In the genomic region with DNA sequence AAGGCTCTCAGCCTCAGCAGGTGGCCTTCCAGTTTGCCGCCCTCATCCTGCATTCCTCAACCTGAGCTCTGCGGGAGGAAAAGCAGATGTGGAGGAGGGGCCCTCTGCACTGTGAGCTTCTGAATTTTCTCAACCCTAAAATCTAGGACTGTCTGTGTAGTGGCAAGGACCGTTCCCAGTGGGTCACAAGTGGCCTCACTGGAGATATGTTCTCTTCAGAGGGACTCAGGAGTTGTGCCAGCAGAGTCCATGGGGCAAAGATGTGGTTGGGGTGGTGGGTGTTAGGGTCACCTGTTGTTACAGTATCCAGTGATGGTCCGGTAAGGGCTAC, we compare ENCODE assay signal across 10 mouse cellular contexts. TPM values are rescaled to one million over a fixed set of nuclear protein-coding genes. Genes with fewer than 3 reads are reported as not detected.
DNase-seq lines count a peak whose midpoint lies in the region; ATAC-seq lines count a peak whose summit lies in the region.
"Had no signal": no experiment of that assay in that cellular context is flagged by ENCODE, and none has a peak within 500 bp of the region (broad histone marks: within the 10 kb centered on the region; RNA-seq: fewer than 3 reads in every experiment).

No protein-coding gene starts in this region.

- no peaks in the 10 kb centered on the region for H3K9me3 ChIP-seq in neural tube, embryonic 11.5 days (ENCODE audit: control insufficient read depth, low read length)
- no peaks in the 10 kb centered on the region for H3K9me3 ChIP-seq in forebrain, embryonic 15.5 days
- H3K9me3 ChIP-seq in liver, embryonic 13.5 days (replicated peaks), result no peaks in the 10 kb centered on the region

- peak overlapping the region; percentile 54 for H3K4me2 ChIP-seq in neural tube, embryonic 11.5 days (ENCODE audit: low read depth)
- H3K4me2 ChIP-seq in forebrain, embryonic 15.5 days (replicated peaks), result peak overlapping the region; percentile 70
- H3K4me2 ChIP-seq in liver, embryonic 13.5 days, result peak overlapping the region; percentile 56

- peak overlapping the region; percentile 55 for H3K9ac ChIP-seq in neural tube, embryonic 11.5 days (ENCODE audit: low read length)
- peak overlapping the region; percentile 47 for H3K9ac ChIP-seq in forebrain, embryonic 15.5 days (replicated peaks)
- H3K9ac ChIP-seq in liver, embryonic 13.5 days, result no peak overlapping the region

- 30% methylated on average over 4 of the region's 4 CpGs for WGBS in neural tube, embryonic 11.5 days
- WGBS in forebrain, embryonic 15.5 days, result 34% methylated on average over 4 of the region's 4 CpGs
- 29% methylated on average over 4 of the region's 4 CpGs for WGBS in liver, embryonic 13.5 days (ENCODE audit: insufficient replicate concordance)

- no peak overlapping the region for H3K27ac ChIP-seq in neural tube, embryonic 11.5 days (ENCODE audit: low read depth, low read length)
- no peak overlapping the region; the same call in 1 of the 2 replicates for H3K27ac ChIP-seq in forebrain, embryonic 15.5 days (replicated peaks)
- no peak overlapping the region for H3K27ac ChIP-seq in liver, embryonic 13.5 days

- no peaks in the 10 kb centered on the region for H3K4me1 ChIP-seq in neural tube, embryonic 11.5 days (ENCODE audit: control insufficient read depth, insufficient read depth, low read length)
- peaks cover 11% of the 10 kb centered on the region for H3K4me1 ChIP-seq in forebrain, embryonic 15.5 days
- H3K4me1 ChIP-seq in liver, embryonic 13.5 days (replicated peaks), result 0 out of 2 replicates have a peak, but pooled peaks cover 3% of the 10 kb centered on the region

- no peaks in the 10 kb centered on the region for H3K36me3 ChIP-seq in neural tube, embryonic 11.5 days (ENCODE audit: control insufficient read depth, insufficient read depth, low read length)
- H3K36me3 ChIP-seq in forebrain, embryonic 15.5 days, result no peaks in the 10 kb centered on the region
- no peaks in the 10 kb centered on the region for H3K36me3 ChIP-seq in liver, embryonic 13.5 days

- no peak for DNase-seq in neural tube, embryonic 11.5 days (ENCODE audit: low spot score)
- no peak for DNase-seq in neural tube, embryonic 10.5 days (ENCODE audit: extremely low spot score, low spot score)
- no peak for DNase-seq in liver, embryonic 13.5 days
- DNase-seq in cerebellum, postnatal 4 days (ENCODE audit: low spot score in 2 of 2), result no peak
- no peak for DNase-seq in left cerebral cortex, adult 18-20 months (ENCODE audit: low spot score in 2 of 2)
- DNase-seq in cerebellum, adult 9-10 months, result no peak

- H3K4me3 ChIP-seq in neural tube, embryonic 11.5 days (ENCODE audit: low read depth, low read length), result peak overlapping the region; percentile 29
- H3K4me3 ChIP-seq in forebrain, embryonic 15.5 days, result peak overlapping the region; percentile 43
- peak overlapping the region; percentile 35 for H3K4me3 ChIP-seq in liver, embryonic 13.5 days (replicated peaks)

- ATAC-seq in neural tube, embryonic 11.5 days (ENCODE audit: insufficient read depth, low FRiP score, low TSS enrichment), result no peak
- ATAC-seq in forebrain, embryonic 15.5 days (replicated peaks), result peak; percentile 29; the same call in 1 of the 2 replicates
- no peak for ATAC-seq in liver, embryonic 13.5 days (ENCODE audit: low read depth)

- H3K27me3 ChIP-seq in neural tube, embryonic 11.5 days (ENCODE audit: control insufficient read depth, insufficient read depth, low read length), result no peaks in the 10 kb centered on the region
- no peaks in the 10 kb centered on the region for H3K27me3 ChIP-seq in forebrain, embryonic 15.5 days
- H3K27me3 ChIP-seq in liver, embryonic 13.5 days, result peaks cover 23% of the 10 kb centered on the region

RNA-seq across cellular contexts. Expression of a gene that starts 10.7 kb away (rescaled TPM):
- polyA plus RNA-seq in neural tube, embryonic 11.5 days (2014; fragmentation: Nextera tagmentation; extraction: Ambion mirVana), result 0.20 and 0.58 TPM in 2 replicates
- 0.62 and 0.89 TPM in 2 replicates for polyA plus RNA-seq in forebrain, embryonic 15.5 days (2015; fragmentation: Nextera tagmentation; extraction: Ambion mirVana)
- polyA plus RNA-seq in liver, embryonic 13.5 days (2015; fragmentation: Nextera tagmentation; extraction: Ambion mirVana), result not detected in 2 replicates
- under 1 TPM; 0.28 to 0.37 TPM for total RNA-seq in left cerebral cortex, adult 18-20 months (2021)
- total RNA-seq: adrenal gland, postnatal 36 days; gastrocnemius, postnatal 14 days; monocyte, adult 5-6 weeks had no signal

RNA-seq across cellular contexts. Expression of a gene that starts 24.0 kb away (rescaled TPM):
- 6.0 and 7.7 TPM in 2 replicates for polyA plus RNA-seq in neural tube, embryonic 11.5 days (2014; fragmentation: Nextera tagmentation; extraction: Ambion mirVana)
- 0.18 and 0.27 TPM in 2 replicates for polyA plus RNA-seq in forebrain, embryonic 15.5 days (2015; fragmentation: Nextera tagmentation; extraction: Ambion mirVana)
- 276 and 298 TPM in 2 replicates for polyA plus RNA-seq in liver, embryonic 13.5 days (2015; fragmentation: Nextera tagmentation; extraction: Ambion mirVana)
- total RNA-seq in left cerebral cortex, adult 18-20 months (2021), result under 1 TPM in 1 of 2 experiments, not detected in 1; 0.26 TPM
- total RNA-seq: gastrocnemius, postnatal 14 days; monocyte, adult 5-6 weeks had no signal

RNA-seq across cellular contexts. Expression of a gene that starts 35.6 kb away (rescaled TPM):
- 11.6 and 12.2 TPM in 2 replicates for polyA plus RNA-seq in neural tube, embryonic 11.5 days (2014; fragmentation: Nextera tagmentation; extraction: Ambion mirVana)
- 12.1 and 13.3 TPM in 2 replicates for polyA plus RNA-seq in forebrain, embryonic 15.5 days (2015; fragmentation: Nextera tagmentation; extraction: Ambion mirVana)
- polyA plus RNA-seq in liver, embryonic 13.5 days (2015; fragmentation: Nextera tagmentation; extraction: Ambion mirVana), result 2.1 and 2.5 TPM in 2 replicates
- total RNA-seq in left cerebral cortex, adult 18-20 months (2021), result 1 to 10 TPM; 3.9 to 4.1 TPM

RNA-seq across cellular contexts. Expression of a gene that starts 57.1 kb away (rescaled TPM):
- 5.4 and 6.0 TPM in 2 replicates for polyA plus RNA-seq in neural tube, embryonic 11.5 days (2014; fragmentation: Nextera tagmentation; extraction: Ambion mirVana)
- polyA plus RNA-seq in forebrain, embryonic 15.5 days (2015; fragmentation: Nextera tagmentation; extraction: Ambion mirVana), result 30.3 and 31.8 TPM in 2 replicates
- 2.7 and 3.1 TPM in 2 replicates for polyA plus RNA-seq in liver, embryonic 13.5 days (2015; fragmentation: Nextera tagmentation; extraction: Ambion mirVana)
- 100 to 1,000 TPM; 172 to 177 TPM for total RNA-seq in left cerebral cortex, adult 18-20 months (2021)

RNA-seq across cellular contexts. Expression of a gene that starts 57.9 kb away (rescaled TPM):
- 0.08 TPM in 1 of 2 replicates, not detected in the other for polyA plus RNA-seq in neural tube, embryonic 11.5 days (2014; fragmentation: Nextera tagmentation; extraction: Ambion mirVana)
- 0.09 and 0.28 TPM in 2 replicates for polyA plus RNA-seq in forebrain, embryonic 15.5 days (2015; fragmentation: Nextera tagmentation; extraction: Ambion mirVana)
- polyA plus RNA-seq in liver, embryonic 13.5 days (2015; fragmentation: Nextera tagmentation; extraction: Ambion mirVana), result 3.0 TPM in 2 replicates
- total RNA-seq in left cerebral cortex, adult 18-20 months (2021), result not detected
- total RNA-seq: adrenal gland, postnatal 36 days; gastrocnemius, postnatal 14 days; monocyte, adult 5-6 weeks had no signal

Comparison
In these comparisons a context has a peak if more than half of its experiments do, and no peak if none do; other contexts are left out.
1. RNA of a gene that starts 24.0 kb away (polyA plus RNA-seq): 276 to 298 TPM in liver, embryonic 13.5 days; 6.0 to 7.7 TPM in neural tube, embryonic 11.5 days and 0.18 to 0.27 TPM in forebrain, embryonic 15.5 days; every median in the first group is over 10 times any median in the second.
2. Peak in every context shown above with its lines, with median percentiles within 50 percentile points of each other: H3K4me2 ChIP-seq and H3K4me3 ChIP-seq.